In the genomic region with DNA sequence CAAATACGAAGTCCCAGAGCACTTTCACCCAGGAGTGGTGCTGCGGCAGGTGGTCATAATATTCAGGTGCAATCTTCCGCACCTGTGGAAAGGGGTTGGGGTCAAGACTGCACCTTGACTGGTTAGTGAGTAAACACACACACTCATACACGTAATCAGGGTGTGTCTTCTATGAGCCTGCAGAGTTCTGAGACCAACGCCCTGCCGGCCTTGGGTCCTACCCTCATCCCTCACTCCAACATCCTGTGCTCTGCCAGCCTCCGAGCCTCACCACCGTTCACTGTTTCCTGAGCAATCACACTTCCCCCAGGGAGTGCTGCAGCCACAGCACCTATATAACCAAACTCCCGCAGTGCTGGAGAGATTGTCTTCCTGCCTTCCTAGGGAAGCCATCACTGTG, we compare ENCODE assay signal across 14 mouse cellular contexts. TPM values are rescaled to one million over a fixed set of nuclear protein-coding genes. Genes with fewer than 3 reads are reported as not detected.
"Had no signal": no experiment of that assay in that cellular context is flagged by ENCODE, and none has a peak within 500 bp of the region (broad histone marks: within the 10 kb centered on the region; RNA-seq: fewer than 3 reads in every experiment).

No protein-coding gene starts in this region.

- H3K27me3 ChIP-seq: limb, embryonic 12.5 days; liver, embryonic 13.5 days; lung, embryonic 15.5 days; midbrain, embryonic 15.5 days; neural tube, embryonic 13.5 days had no signal

- H3K9ac ChIP-seq: limb, embryonic 12.5 days; liver, embryonic 13.5 days; liver, postnatal 0 days; lung, embryonic 15.5 days; midbrain, embryonic 15.5 days; neural tube, embryonic 13.5 days had no signal

- H3K36me3 ChIP-seq: liver, embryonic 13.5 days had no signal

- H3K9me3 ChIP-seq: limb, embryonic 12.5 days; liver, embryonic 13.5 days; lung, embryonic 15.5 days; midbrain, embryonic 15.5 days; neural tube, embryonic 13.5 days had no signal

- H3K4me3 ChIP-seq: limb, embryonic 12.5 days; liver, embryonic 13.5 days; lung, embryonic 15.5 days; midbrain, embryonic 15.5 days; neural tube, embryonic 13.5 days had no signal

- DNase-seq: kidney, adult 8-10 months; layer of hippocampus, adult 9-11 months; layer of hippocampus, postnatal 36 days; liver; liver, embryonic 13.5 days; liver, postnatal 0 days; lung, postnatal 36 days; right cerebral cortex, postnatal 14 days; thymus, postnatal 14 days had no signal

- H3K4me1 ChIP-seq: limb, embryonic 12.5 days; liver, embryonic 13.5 days; lung, embryonic 15.5 days; midbrain, embryonic 15.5 days; neural tube, embryonic 13.5 days had no signal

- H3K4me2 ChIP-seq: limb, embryonic 12.5 days; liver, embryonic 13.5 days; lung, embryonic 15.5 days; midbrain, embryonic 15.5 days; neural tube, embryonic 13.5 days had no signal

- H3K27ac ChIP-seq: limb, embryonic 12.5 days; liver, embryonic 13.5 days; lung, embryonic 15.5 days; midbrain, embryonic 15.5 days; neural tube, embryonic 13.5 days had no signal

- ATAC-seq: liver, postnatal 0 days; midbrain, embryonic 15.5 days had no signal

RNA-seq across cellular contexts. Expression of a gene that starts 11.6 kb away (rescaled TPM):
- total RNA-seq: monocyte, adult 5-6 weeks had no signal
